Mouse (Mus musculus): ENCODE measurements around the gene Ndufa4l2. TPM values are rescaled to one million over a fixed set of nuclear protein-coding genes. Genes with fewer than 3 reads are reported as not detected.

The Ndufa4l2 gene
- 62.5 and 67.9 TPM in 2 replicates for polyA plus RNA-seq (2015; fragmentation: Nextera tagmentation; extraction: Ambion mirVana)

DNA sequence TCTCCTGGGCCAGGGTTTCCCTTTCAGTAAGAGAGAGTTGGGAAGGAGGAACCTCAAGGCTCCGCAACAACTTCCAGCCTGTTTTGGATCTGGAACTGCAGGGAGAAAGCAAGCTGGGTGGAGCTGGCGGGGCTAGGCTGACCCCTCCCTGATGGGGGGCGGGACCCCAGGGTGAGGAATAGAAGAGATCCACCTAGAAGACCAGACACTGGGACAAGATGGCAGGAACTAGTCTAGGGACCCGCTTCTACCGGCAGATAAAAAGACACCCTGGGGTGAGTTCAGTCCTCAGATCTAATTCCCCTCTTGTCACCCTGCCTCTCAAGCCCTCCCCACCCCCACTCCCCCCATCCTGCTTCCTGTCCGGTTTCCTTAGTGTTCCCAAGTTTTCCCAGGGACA is at the start of gene Ndufa4l2:
TSS of gene Ndufa4l2 (plus strand) at position 204 of the 400 bp plus-strand sequence.
- WGBS (ENCODE audit: insufficient replicate concordance): 13% methylated on average over 6 of the region's 6 CpGs
- no peak for ATAC-seq (ENCODE audit: low read depth)
- peaks cover 51% of the 10 kb centered on the region for H3K27me3 ChIP-seq (ENCODE audit: control insufficient read depth, insufficient read depth, low read depth, low read length)
- peak within 1 kb of the TSS; percentile 75 for H3K4me2 ChIP-seq (ENCODE audit: low read depth, low read length)
- H3K4me1 ChIP-seq (ENCODE audit: control insufficient read depth, low read depth, low read length): peaks cover 54% of the 10 kb centered on the region
- H3K9me3 ChIP-seq (replicated peaks; ENCODE audit: control insufficient read depth, low read length): no peaks in the 10 kb centered on the region
- H3K4me3 ChIP-seq (ENCODE audit: low read depth, low read length): peak within 1 kb of the TSS; percentile 47
- H3K9ac ChIP-seq (ENCODE audit: low read depth, low read length): peak within 1 kb of the TSS; percentile 64
- H3K27ac ChIP-seq (ENCODE audit: low read length): peak within 1 kb of the TSS; percentile 90
- peaks cover 27% of the 10 kb centered on the region for H3K36me3 ChIP-seq (ENCODE audit: control insufficient read depth, insufficient read depth)

GRCm38 (mm10) chr10:127471281-127471988 is 43.3 kb upstream of the Ndufa4l2 start:
- no peaks in the 10 kb centered on the region for H3K27me3 ChIP-seq (ENCODE audit: control insufficient read depth, insufficient read depth, low read depth, low read length)
- no peak overlapping the region for H3K27ac ChIP-seq (ENCODE audit: low read length)
- no peak overlapping the region for H3K4me2 ChIP-seq (ENCODE audit: low read depth, low read length)
- H3K9ac ChIP-seq (ENCODE audit: low read depth, low read length): no peak overlapping the region
- H3K4me3 ChIP-seq (ENCODE audit: low read depth, low read length): no peak overlapping the region
- H3K4me1 ChIP-seq (ENCODE audit: control insufficient read depth, low read depth, low read length): no peaks in the 10 kb centered on the region
- H3K36me3 ChIP-seq (ENCODE audit: control insufficient read depth, insufficient read depth): peaks cover 14% of the 10 kb centered on the region
- ATAC-seq (ENCODE audit: low read depth): no peak
- H3K9me3 ChIP-seq (replicated peaks; ENCODE audit: control insufficient read depth, low read length): no peaks in the 10 kb centered on the region
- WGBS (ENCODE audit: insufficient replicate concordance): 23% methylated on average over 15 of the region's 15 CpGs

DNA sequence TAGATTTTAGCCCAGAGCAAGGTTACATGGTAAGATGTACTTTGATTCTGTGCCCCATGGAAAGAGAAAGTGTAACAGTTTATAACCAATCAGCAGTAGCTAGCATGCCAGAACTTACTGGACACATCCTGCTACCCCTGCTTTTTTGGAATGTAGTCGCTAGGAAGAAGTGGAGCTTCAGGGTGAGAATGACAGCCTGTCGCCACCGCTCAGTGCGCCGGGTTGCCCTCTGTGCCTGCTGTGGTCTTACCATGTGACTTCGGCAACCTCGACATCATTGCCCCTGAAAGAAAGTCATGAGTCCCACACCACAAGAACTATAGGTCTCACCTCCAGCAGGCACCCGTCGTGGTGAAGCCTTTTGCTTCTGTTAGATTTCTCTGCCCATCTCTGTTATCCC is 42.0 kb upstream of the Ndufa4l2 start:
- H3K9ac ChIP-seq (ENCODE audit: low read depth, low read length): no peak overlapping the region
- no peaks in the 10 kb centered on the region for H3K9me3 ChIP-seq (replicated peaks; ENCODE audit: control insufficient read depth, low read length)
- 70% methylated on average over 9 of the region's 9 CpGs for WGBS (ENCODE audit: insufficient replicate concordance)
- no peak overlapping the region for H3K4me2 ChIP-seq (ENCODE audit: low read depth, low read length)
- ATAC-seq (ENCODE audit: low read depth): no peak
- no peak overlapping the region for H3K27ac ChIP-seq (ENCODE audit: low read length)
- peaks cover 14% of the 10 kb centered on the region for H3K36me3 ChIP-seq (ENCODE audit: control insufficient read depth, insufficient read depth)
- no peaks in the 10 kb centered on the region for H3K4me1 ChIP-seq (ENCODE audit: control insufficient read depth, low read depth, low read length)
- no peak overlapping the region for H3K4me3 ChIP-seq (ENCODE audit: low read depth, low read length)
- H3K27me3 ChIP-seq (ENCODE audit: control insufficient read depth, insufficient read depth, low read depth, low read length): no peaks in the 10 kb centered on the region

GRCm38 (mm10) chr10:127475175-127475574 is 39.6 kb upstream of the Ndufa4l2 start:
- peaks cover 8% of the 10 kb centered on the region for H3K36me3 ChIP-seq (ENCODE audit: control insufficient read depth, insufficient read depth)
- no peak overlapping the region for H3K27ac ChIP-seq (ENCODE audit: low read length)
- no peaks in the 10 kb centered on the region for H3K4me1 ChIP-seq (ENCODE audit: control insufficient read depth, low read depth, low read length)
- no peak for ATAC-seq (ENCODE audit: low read depth)
- H3K4me3 ChIP-seq (ENCODE audit: low read depth, low read length): no peak overlapping the region
- H3K4me2 ChIP-seq (ENCODE audit: low read depth, low read length): no peak overlapping the region
- no peak overlapping the region for H3K9ac ChIP-seq (ENCODE audit: low read depth, low read length)
- 80% methylated on average over 4 of the region's 4 CpGs for WGBS (ENCODE audit: insufficient replicate concordance)
- no peaks in the 10 kb centered on the region for H3K27me3 ChIP-seq (ENCODE audit: control insufficient read depth, insufficient read depth, low read depth, low read length)
- no peaks in the 10 kb centered on the region for H3K9me3 ChIP-seq (replicated peaks; ENCODE audit: control insufficient read depth, low read length)

GRCm38 (mm10) chr10:127476541-127476940 is 38.2 kb upstream of the Ndufa4l2 start:
- 71% methylated on average over 3 of the region's 3 CpGs for WGBS (ENCODE audit: insufficient replicate concordance)
- Histone ChIP-seq H3K27ac (ENCODE audit: low read length) (no peak overlapping the region), H3K36me3 (ENCODE audit: control insufficient read depth, insufficient read depth) (peaks cover 5% of the 10 kb centered on the region), H3K4me3 (ENCODE audit: low read depth, low read length) (no peak overlapping the region), H3K9me3 (replicated peaks; ENCODE audit: control insufficient read depth, low read length) (no peaks in the 10 kb centered on the region), H3K4me2 (ENCODE audit: low read depth, low read length) (no peak overlapping the region), H3K4me1 (ENCODE audit: control insufficient read depth, low read depth, low read length) (no peaks in the 10 kb centered on the region), H3K9ac (ENCODE audit: low read depth, low read length) (no peak overlapping the region), H3K27me3 (ENCODE audit: control insufficient read depth, insufficient read depth, low read depth, low read length) (no peaks in the 10 kb centered on the region)
- no peak for ATAC-seq (ENCODE audit: low read depth)

GRCm38 (mm10) chr10:127477301-127477700 is 37.5 kb upstream of the Ndufa4l2 start:
- ATAC-seq (ENCODE audit: low read depth): no peak
- 78% methylated on average over 7 of the region's 7 CpGs for WGBS (ENCODE audit: insufficient replicate concordance)
- Histone ChIP-seq H3K4me2 (ENCODE audit: low read depth, low read length) (no peak overlapping the region), H3K27ac (ENCODE audit: low read length) (no peak overlapping the region), H3K27me3 (ENCODE audit: control insufficient read depth, insufficient read depth, low read depth, low read length) (no peaks in the 10 kb centered on the region), H3K4me1 (ENCODE audit: control insufficient read depth, low read depth, low read length) (no peaks in the 10 kb centered on the region), H3K9ac (ENCODE audit: low read depth, low read length) (no peak overlapping the region), H3K9me3 (replicated peaks; ENCODE audit: control insufficient read depth, low read length) (no peaks in the 10 kb centered on the region), H3K36me3 (ENCODE audit: control insufficient read depth, insufficient read depth) (peaks cover 5% of the 10 kb centered on the region), H3K4me3 (ENCODE audit: low read depth, low read length) (no peak overlapping the region)

DNA sequence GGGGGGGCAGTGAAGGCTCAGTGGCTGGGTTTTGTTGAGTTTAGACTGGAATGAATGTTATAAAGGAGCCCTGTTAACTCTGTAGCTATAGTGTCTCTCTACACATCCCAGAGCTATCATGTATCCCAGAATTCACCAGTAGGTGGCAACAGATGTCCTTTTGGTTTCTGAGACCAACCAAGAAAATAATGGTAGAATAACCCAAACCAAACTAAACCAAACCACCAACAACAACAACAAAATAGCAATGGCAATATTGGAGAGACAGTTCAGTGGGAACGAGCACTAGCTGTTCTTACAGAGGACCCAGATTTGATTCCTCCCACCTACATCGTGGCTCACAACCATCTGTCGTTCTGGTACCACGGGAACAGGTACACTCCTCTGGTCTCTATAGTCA is 35.6 kb upstream of the Ndufa4l2 start:
- H3K36me3 ChIP-seq (ENCODE audit: control insufficient read depth, insufficient read depth): peaks cover 4% of the 10 kb centered on the region
- WGBS (ENCODE audit: insufficient replicate concordance): 84% methylated on average over 4 of the region's 4 CpGs
- H3K9ac ChIP-seq (ENCODE audit: low read depth, low read length): no peak overlapping the region
- no peaks in the 10 kb centered on the region for H3K9me3 ChIP-seq (replicated peaks; ENCODE audit: control insufficient read depth, low read length)
- H3K4me2 ChIP-seq (ENCODE audit: low read depth, low read length): no peak overlapping the region
- H3K4me3 ChIP-seq (ENCODE audit: low read depth, low read length): no peak overlapping the region
- H3K27ac ChIP-seq (ENCODE audit: low read length): no peak overlapping the region
- H3K4me1 ChIP-seq (ENCODE audit: control insufficient read depth, low read depth, low read length): no peaks in the 10 kb centered on the region
- no peak for ATAC-seq (ENCODE audit: low read depth)
- no peaks in the 10 kb centered on the region for H3K27me3 ChIP-seq (ENCODE audit: control insufficient read depth, insufficient read depth, low read depth, low read length)

DNA sequence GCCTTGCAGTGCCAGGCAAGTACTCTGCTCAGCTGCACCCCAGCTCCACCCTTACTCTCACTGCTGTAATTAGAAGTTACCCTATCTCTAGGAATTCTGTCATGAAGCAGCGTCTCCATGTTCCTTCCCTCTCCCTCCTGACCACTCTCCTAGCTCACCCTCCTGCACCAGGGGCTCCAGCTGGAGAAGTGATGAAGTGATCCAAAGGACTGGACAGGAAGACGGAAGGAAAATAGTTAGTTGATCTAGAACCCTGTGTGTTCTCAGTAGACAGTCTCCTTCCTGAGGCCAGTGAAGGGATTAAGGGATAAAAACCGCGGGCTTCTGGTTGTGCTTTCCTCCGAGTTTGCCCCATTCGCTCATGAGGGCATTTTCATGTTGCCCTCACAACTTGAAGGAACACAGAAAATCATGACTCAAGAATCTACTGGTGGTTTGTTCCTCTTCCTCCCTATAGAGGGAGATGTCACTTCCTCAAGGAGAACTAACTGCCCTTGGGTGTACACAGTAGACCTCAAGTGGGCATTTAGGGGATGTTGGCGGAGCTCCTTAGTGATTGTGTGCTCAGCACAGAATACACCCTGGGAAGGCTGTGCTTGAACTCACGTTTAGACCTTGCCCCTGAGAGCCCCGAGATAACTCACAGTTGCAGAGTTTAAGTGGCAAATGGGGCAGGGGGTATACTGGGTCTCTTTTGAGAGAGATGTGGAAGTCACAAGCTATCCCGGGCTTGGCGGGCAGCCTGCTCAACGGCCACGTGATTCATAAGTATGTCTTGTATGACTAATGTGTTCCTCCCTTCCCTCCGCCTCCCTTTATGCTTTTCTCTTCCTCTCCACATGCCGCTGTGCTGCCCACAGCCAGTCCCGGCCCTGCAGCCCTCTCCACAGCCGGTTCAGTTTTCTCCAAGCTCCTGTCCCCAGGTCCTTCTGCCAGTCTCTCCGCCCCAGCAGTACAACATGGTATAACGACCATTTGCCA is 33.6 kb upstream of the Ndufa4l2 start:
- Histone ChIP-seq H3K27me3 (ENCODE audit: control insufficient read depth, insufficient read depth, low read depth, low read length) (no peaks in the 10 kb centered on the region), H3K4me1 (ENCODE audit: control insufficient read depth, low read depth, low read length) (no peaks in the 10 kb centered on the region), H3K4me2 (ENCODE audit: low read depth, low read length) (no peak overlapping the region), H3K36me3 (ENCODE audit: control insufficient read depth, insufficient read depth) (peaks cover 3% of the 10 kb centered on the region), H3K27ac (ENCODE audit: low read length) (peak overlapping the region; percentile 52; the same call in 1 of the 2 replicates), H3K9me3 (replicated peaks; ENCODE audit: control insufficient read depth, low read length) (no peaks in the 10 kb centered on the region), H3K9ac (ENCODE audit: low read depth, low read length) (no peak overlapping the region), H3K4me3 (ENCODE audit: low read depth, low read length) (no peak overlapping the region)
- WGBS (ENCODE audit: insufficient replicate concordance): 60% methylated on average over 19 of the region's 19 CpGs
- peak; percentile 30; the same call in 1 of the 2 replicates for ATAC-seq (ENCODE audit: low read depth)

DNA sequence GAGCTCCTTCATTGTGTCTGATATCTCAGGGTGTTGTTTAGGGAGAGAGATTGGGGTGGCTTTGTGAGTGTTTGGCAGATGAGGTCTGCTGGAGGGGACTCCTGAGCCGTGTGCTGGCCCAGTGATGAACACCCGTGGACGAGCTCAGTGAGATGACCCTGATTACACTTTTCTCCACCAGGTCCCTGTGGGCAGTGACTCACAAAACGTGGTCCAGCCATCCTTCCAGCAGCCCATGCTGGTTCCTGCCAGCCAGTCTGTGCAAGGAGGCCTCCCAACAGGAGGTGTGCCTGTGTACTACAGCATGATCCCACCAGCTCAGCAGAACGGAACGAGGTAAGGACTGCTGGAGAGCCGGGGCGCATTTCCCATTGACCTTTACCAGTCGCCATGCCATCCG is 29.5 kb upstream of the Ndufa4l2 start:
- no peaks in the 10 kb centered on the region for H3K4me1 ChIP-seq (ENCODE audit: control insufficient read depth, low read depth, low read length)
- no peak overlapping the region for H3K4me3 ChIP-seq (ENCODE audit: low read depth, low read length)
- no peak overlapping the region for H3K27ac ChIP-seq (ENCODE audit: low read length)
- H3K9me3 ChIP-seq (replicated peaks; ENCODE audit: control insufficient read depth, low read length): no peaks in the 10 kb centered on the region
- 76% methylated on average over 10 of the region's 10 CpGs for WGBS (ENCODE audit: insufficient replicate concordance)
- H3K4me2 ChIP-seq (ENCODE audit: low read depth, low read length): no peak overlapping the region
- no peak for ATAC-seq (ENCODE audit: low read depth)
- no peak overlapping the region for H3K9ac ChIP-seq (ENCODE audit: low read depth, low read length)
- H3K27me3 ChIP-seq (ENCODE audit: control insufficient read depth, insufficient read depth, low read depth, low read length): no peaks in the 10 kb centered on the region
- H3K36me3 ChIP-seq (ENCODE audit: control insufficient read depth, insufficient read depth): peaks cover 6% of the 10 kb centered on the region
